Mouse (Mus musculus) spleen, postnatal 36 days (tissue): ENCODE data around the gene Rab13.

Experiments used
- DNase-seq, 2 experiments: peaks; one replicate each; pipeline ENCODE4 v3.0.0; 2022; ENCODE audit warnings: low spot score in 2 of 2, mixed read lengths in 1 of 2

Rab13 gene

GRCm38 (mm10) chr3:90213377-90213866 is at the start of gene Rab13, which contains the start of gene Rps27:
Rab13 (plus strand) TSS chr3:90213695.
Rps27 (minus strand) TSS chr3:90213651.
- peak; percentile 90 to 94 for DNase-seq

GRCm38 (mm10) chr3:90179566-90179965 is 33.9 kb upstream of the Rab13 start:
- DNase-seq = no peak

- DNase-seq = no peak
These were observed 29.9 kb upstream of the Rab13 start for GRCm38 (mm10) chr3:90183581-90183980.

GRCm38 (mm10) chr3:90190859-90191510 is 22.5 kb upstream of the Rab13 start:
- DNase-seq = no peak

GRCm38 (mm10) chr3:90194759-90195158 is 18.7 kb upstream of the Rab13 start:
- DNase-seq = no peak

GRCm38 (mm10) chr3:90195644-90196043 is 17.9 kb upstream of the Rab13 start:
- DNase-seq = no peak

- no peak for DNase-seq
These were observed 15.9 kb upstream of the Rab13 start for GRCm38 (mm10) chr3:90197548-90197947.

- no peak for DNase-seq
These were observed 10.6 kb upstream of the Rab13 start for GRCm38 (mm10) chr3:90202884-90203283.

- no peak for DNase-seq
These were observed 9.9 kb upstream of the Rab13 start for GRCm38 (mm10) chr3:90203619-90204018.

- no peak for DNase-seq
These were observed 8.9 kb upstream of the Rab13 start for GRCm38 (mm10) chr3:90204582-90204981.

GRCm38 (mm10) chr3:90208662-90209061 is 4.8 kb upstream of the Rab13 start:
- DNase-seq = no peak

GRCm38 (mm10) chr3:90209908-90210566 is 3.5 kb upstream of the Rab13 start:
- no peak for DNase-seq

- DNase-seq = no peak
These were observed 1.8 kb upstream of the Rab13 start for GRCm38 (mm10) chr3:90211475-90212398.

- DNase-seq = no peak
These were observed 772 bp upstream of the Rab13 start for GRCm38 (mm10) chr3:90212723-90213122.

GRCm38 (mm10) chr3:90213956-90214684 is 625 bp downstream of the Rab13 start:
- peak in 1 of 2 experiments; percentile 16 for DNase-seq

GRCm38 (mm10) chr3:90215825-90216380 is 2.4 kb downstream of the Rab13 start:
- DNase-seq = peak in 1 of 2 experiments; percentile 25

GRCm38 (mm10) chr3:90220088-90220487 is 6.6 kb downstream of the Rab13 start:
- peak; percentile 36 to 58 for DNase-seq

GRCm38 (mm10) chr3:90220531-90220951 is 7.0 kb downstream of the Rab13 start:
- DNase-seq = peak; percentile 25 to 47

- DNase-seq = no peak
These were observed 7.6 kb downstream of the Rab13 start for GRCm38 (mm10) chr3:90221123-90221522.

GRCm38 (mm10) chr3:90222455-90222854 is 9.0 kb downstream of the Rab13 start:
- DNase-seq = no peak

- DNase-seq = no peak
These were observed 9.4 kb downstream of the Rab13 start for GRCm38 (mm10) chr3:90222941-90223340.
